Mouse (Mus musculus) mature B cell (primary cell): ENCODE data around the gene Ubap2l.

Experiments
- in situ Hi-C: fragments of 300-500 bp; cut with MboI; formaldehyde crosslinking; loops from 2 replicates; pipeline ENCODE4 v1.14.3; 2019

Gene Ubap2l

DNA sequence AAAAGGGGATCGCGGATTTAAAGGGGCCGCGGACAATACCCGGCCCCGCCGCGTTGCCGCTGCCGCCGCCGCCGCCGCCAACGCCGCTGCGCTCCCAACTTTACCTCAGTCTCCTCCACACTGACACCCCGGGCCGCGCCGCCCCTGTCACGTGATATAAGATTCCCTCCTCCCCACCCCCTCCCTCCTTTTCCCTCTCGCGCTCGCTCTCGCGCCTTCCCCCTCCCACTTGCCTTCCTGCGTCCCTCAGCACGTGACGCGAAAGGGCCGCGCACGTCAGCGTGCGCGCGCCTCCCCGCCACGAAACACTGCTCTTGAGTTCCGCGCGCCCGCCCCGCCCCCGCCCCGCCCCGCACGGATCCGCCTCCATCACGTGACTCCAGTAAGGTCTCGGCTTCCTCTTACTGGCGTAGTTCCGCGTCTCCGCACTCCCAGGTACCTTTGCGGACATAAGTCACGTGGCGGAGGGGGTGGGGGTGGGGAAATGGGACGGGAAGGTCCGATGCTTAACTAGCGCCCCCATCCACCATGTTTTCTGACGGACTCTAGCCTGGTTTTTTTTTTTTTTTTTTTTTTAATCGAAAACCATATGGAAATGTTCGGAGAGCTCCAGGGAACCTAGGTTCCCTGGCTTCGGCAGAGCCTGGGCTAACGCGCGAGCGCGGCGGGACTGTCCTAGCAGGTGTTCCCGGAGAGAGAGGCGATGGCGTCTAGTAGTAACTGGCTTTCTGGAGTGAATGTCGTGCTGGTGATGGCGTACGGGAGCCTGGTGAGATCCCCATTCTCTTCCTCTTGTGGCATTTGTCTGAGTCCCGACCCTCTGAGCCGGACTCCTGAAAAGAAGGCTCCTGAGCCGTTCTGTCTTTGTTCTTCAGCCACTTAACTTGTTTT is at the start of gene Ubap2l:
Ubap2l (minus strand) TSS at position 278 of the 891 bp plus-strand sequence.
- in situ Hi-C loops: no loop called here

DNA sequence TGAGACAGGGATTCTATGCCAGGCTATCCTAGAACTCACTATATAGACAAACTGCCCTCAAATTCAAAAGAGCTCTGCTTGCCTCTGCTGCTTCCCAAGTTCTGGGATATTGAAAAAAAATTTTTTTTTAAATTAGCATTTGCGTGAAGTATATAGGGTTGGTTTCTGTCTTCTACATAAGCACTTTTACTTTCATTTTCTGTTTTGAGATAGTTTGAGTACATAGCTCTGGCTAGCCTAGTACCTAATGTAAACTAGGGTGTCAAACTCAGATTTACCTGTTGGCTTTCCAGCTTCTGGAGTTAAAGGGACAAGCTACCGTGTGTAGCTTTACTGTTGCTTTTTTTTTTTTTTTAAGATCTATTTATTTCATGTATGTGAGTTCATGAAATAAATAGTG is 49.2 kb upstream of the Ubap2l start:
- in situ Hi-C loops: no loop called here

DNA sequence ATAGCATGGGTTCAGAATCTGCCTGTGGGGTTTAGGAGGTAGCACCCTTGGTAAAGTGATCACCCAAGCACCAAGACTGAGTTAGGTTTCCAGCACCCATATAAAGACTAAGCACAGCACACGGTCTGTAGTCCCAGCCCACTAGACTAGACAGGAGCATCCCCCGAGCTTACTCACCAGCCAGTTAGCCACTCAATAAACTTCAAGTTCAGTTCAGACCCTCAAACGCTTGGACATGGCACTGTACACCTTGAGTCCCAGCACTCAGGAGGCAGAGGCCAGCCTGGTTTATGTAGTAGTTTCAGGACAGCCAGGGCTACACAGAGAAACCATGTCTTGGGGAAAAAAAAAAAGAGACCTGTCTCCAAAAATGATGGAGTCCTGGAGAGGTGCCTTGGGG is 48.6 kb upstream of the Ubap2l start:
- in situ Hi-C loops: no loop called here

DNA sequence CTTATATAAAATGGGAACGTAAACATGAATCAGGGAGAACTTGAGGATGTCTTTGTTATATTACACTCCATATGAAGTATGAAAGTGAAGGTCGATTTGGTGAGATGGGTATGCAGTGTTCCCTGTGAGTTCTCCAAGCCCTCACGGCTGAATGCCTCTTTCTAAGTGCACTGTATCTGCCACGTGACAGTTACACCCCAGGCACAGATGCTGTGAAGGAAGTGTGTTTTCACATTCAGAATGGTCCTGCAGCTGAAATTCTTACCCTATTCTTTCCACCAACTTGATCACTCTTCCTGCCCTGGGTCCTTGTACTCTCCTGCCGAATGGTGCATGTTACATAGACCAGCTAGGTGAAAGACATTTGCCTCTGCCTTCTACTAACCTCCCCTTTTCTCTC is 45.5 kb upstream of the Ubap2l start:
- in situ Hi-C loops: no loop called here

DNA sequence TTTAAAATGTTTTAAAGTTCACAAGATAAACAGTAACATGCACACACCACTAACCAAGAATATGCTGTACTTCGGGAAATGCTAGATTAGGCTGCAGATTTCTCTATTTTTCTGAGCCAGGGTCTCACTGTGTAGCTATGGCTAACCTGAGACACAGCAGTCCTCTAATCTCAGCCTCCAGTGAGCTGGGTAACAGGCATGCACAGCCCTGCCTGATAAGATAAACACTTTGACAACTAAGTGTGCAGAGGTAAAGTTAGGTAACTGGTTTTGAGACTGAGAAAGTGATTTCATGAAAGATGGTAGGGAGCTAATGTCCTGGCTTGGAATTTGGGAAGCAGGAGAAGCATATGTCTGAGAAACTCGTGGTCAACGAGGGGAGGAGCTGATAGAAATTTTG is 42.0 kb upstream of the Ubap2l start:
- in situ Hi-C loops: no loop called here

DNA sequence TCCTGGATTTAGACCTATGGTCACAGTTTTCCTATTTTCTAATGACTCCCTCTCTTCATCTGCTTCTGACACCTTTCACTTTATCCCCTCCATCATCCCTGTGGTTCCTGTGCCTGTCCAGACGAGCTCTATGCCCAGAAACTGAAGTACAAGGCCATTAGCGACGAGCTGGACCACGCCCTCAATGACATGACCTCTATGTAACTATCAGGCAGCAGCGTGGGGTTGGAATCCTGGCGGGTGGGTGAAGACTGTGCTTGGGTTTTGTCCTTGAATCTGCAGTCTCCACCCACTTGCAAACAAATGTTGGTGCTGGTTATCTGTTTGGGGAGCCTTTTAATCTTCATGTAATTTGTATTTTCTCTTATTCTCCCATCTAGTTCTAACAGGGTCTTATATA is 38.5 kb upstream of the Ubap2l start:
- in situ Hi-C loops: no loop called here

DNA sequence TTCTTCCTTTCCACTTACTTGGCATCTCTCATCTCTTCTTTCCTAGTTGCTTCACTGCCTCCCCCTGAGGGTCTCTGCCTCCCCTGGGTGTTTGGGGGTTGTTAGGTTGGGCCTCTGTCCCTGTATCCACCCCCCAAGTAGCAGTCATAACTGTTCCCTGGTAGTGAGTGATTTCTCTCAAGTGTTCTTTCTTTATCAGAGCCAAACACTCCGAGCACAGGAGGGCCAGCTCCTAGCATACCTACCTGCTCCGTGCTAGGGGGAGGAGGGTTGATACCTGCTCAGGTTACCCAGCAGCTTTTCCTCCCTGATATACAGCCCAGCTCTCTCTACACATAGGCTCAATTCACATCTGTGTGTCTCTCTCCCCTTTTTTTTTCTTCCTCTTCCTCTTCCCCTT is 36.2 kb upstream of the Ubap2l start:
- in situ Hi-C loops: no loop called here

DNA sequence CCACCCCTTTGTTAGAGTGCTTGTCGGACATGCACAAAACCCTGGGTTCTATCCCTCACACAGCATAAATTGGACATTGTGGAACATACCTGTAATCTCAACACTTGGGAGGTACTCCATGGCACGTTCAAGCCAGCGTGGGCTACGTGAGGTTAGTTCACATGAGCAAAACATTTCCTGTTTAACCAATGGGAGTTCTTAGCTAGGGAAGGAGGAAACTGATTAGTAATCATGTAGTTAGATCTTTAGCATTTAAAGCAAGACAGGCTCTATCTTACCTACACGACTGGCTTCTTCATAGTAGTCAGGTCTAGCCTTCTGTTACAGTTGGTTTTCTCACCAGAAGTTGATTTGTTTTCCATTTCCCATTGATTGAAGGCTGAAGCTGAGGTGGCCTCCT is 33.6 kb upstream of the Ubap2l start:
- in situ Hi-C loops: no loop called here

DNA sequence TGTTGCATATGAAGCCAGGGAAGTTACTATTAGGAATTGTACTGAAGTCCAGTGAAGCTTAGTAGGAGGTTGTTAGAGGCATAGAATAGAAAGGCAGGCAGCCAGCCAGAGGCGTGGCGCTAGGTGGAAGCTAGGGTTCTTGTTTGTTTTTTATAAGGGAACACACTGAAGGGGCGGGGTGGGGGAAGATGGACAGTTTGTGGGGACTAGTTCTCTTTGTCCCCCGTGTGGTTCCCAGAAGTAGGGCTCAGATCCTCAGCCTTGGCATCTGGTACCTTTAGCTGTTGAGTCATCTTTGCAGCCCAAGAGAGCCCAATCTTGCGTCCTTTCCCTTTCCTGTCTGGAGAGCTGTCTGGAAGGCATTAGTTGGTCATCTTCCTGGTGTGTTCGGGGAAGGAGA is 32.9 kb upstream of the Ubap2l start:
- in situ Hi-C loops: no loop called here

DNA sequence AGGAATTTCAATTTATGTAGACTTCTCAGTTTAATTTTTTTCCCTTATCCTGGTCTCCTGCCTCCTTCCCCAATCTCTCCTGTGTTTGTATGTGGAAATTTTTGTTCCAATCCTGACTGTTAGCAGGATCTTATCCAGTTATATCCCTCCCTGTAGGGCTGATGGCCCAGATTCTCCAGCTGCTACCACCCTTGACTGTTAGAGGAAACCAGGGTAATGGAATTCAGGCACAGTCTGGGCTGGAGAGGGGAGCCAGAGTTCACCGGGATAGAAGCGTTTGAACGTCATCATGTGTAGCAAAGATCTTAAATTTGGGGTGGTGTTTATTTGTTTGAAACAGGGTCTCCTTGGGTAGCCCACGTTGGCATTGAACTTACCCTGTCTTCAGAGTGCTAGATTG is 32.4 kb upstream of the Ubap2l start:
- in situ Hi-C loops: no loop called here

DNA sequence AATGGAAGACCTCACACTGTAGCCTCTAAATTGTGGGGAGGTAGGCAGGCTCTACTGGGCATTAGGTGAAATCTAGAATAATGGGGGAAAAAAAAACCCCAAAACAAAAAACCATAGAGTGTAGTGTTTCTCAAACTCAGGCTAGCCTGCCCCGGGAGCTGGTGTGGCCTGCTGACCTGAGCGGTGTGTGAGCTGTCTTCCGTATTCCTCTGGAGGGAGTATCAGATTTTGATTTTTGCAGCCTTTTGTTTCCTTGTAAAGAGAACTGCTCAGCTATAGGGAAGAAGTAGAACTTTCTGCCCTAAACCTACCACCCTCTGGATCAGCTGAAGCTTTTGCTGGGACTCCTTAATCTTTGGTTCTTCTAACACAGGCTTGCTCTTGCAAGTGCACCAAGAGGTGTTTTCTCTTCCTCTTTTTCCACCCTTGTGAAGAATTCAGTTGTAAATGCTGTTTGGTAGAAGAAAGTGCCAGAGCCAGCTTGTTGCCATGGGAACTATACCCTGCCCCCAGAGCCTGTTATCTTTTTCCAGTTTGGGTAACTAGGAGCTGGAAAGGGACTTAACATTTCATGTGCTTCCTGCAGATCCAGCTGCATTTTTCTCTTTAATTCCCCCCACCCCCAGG is 31.4 kb upstream of the Ubap2l start:
- in situ Hi-C loops: no loop called here

DNA sequence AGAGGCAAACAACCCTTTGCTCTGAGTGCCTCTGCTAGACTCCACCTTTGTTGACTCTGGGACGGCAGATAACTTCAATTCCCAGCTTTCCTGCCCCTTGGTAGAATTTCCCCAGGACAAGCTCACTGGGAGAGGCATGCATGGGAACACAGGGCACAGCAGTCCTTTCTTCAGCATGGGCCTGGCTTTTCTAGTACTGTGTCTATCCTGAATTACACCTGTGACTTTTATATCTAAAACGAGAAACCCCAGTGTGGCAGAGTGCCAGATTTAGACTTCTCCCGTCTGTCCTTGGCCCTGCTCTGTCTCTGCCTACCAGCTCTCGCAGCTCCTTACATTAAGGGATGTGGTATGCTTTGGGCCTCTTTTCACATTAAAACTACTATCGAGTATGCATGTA is 30.6 kb upstream of the Ubap2l start:
- in situ Hi-C loops: no loop called here

DNA sequence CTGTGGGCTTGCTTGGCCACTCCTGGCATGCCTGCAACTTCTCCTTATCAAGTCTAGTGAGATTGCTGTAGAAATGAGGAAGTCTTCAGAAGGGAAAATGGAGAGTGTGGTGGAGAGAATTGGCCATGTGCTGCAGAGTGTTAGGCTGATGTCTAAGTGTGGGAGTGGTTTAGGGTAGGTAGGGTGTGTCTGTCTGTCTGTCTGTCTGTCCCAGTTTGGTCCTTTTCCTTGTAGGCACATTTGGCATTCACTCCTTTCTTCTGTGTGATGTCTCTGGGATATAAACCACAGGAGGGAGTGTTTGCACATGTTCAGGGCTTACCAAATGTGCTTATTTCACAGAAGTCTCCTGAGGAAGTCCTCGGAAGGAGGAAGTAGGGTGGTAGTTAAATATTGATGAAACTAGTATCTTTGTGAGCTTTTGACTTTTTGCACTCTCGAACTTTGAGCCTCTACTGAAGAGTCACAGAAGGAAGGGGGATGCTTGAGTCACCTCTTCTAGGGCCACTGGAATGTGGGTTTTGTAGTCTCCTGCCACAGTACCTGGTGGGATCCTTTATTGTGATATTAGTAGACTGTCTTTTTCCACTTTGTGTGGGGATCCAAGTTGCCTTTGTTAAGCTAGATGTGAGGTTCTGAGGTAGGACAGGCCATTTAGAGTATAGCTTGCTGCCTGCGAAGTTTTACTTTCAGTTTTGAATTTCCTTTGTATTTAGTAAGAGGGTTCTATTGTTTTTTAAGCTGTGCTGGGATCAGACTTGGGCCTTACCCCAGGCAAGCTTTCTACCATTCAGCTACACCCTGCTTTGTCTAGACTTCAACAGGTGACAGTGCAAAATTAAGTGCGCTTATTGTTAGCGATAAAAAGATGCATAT is 29.2 kb upstream of the Ubap2l start:
- in situ Hi-C loops: no loop called here

DNA sequence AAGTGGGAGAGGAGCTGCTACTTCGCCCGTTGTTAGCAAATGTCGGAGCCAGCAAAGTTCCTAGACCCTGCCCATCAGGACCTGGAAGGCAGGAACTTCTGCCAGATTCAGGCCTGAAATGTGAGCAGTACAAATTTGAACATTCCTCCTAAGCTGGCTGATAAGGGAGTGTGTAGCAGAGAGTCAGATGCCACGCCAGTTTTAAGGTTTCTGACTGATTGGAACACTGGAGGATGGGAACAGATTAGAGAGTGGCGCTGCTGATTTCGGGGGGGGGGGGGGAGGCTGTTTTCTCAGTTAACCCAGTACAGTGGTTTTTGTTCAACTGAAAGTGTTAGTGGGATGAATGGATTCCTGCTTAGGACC is 28.1 kb upstream of the Ubap2l start:
- in situ Hi-C loops: no loop called here

DNA sequence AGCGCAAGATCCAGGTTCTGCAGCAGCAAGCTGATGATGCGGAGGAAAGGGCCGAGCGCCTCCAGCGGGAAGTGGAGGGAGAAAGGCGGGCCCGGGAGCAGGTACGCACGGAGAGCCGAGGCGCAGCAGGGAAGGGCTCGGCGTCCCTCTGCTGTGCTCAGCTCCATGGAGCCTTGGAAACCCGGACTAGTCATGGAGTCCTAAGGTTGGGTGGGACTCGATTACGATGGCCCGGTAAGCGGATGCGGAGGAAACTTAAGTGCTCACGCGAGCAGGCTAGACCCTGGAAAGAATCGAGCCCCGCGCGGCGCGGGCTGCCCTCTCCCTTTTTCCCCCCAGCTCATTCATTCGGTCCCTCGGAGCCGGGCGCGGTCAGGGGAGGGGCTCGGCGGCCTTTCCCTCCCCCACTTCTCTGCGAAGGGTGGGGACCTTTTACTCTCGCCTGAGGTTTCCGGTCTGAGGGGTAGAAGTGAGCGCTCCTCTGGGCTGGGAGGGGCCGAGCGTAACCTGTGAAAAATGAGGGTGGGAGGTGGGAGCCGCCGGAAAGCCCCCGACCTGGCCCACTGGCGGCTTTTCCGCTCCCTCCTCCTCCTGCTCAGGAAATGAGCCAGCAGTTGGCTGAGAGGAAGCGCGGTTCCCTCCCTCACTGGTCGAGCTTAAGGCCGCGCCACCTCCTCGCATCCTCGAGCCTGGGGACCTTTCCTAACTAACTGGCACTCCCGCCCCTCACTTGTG is 27.5 kb upstream of the Ubap2l start:
- in situ Hi-C loops: loop anchor here (10.0 kb wide), 1 partner anchor 125 kb away; no protein-coding TSS in a partner anchor

DNA sequence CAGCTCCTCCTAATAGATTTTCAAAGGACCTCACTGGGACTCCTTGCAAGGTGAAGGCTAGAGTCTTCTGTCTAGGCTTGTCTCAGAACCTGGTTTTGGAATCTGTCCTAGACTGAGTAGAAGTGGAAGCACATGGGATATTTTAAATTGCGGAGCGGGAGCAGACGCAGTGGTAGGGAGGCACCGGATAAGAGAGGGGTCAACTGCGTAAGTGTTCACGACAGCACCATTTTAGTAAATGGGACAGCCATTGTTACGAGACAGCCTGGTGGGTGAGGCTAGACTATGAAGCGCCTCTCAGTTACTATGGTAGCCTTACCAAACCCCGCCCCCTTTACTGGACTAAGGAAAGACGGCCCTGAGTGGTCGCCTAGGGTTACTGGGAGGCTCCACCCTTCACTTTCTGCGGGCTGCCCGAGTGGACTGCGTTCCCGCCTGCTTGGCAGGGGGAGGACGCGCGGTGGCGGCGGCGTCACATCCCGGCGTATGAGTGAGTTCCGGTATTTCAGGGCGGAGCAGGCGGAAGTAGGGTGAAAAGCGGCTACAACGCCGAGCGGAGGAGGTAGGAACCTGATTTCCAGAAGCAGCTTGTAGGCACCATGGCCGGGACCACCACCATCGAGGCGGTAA is 26.8 kb upstream of the Ubap2l start:
- in situ Hi-C loops: loop anchor here (10.0 kb wide), 1 partner anchor 124 kb away; no protein-coding TSS in a partner anchor

DNA sequence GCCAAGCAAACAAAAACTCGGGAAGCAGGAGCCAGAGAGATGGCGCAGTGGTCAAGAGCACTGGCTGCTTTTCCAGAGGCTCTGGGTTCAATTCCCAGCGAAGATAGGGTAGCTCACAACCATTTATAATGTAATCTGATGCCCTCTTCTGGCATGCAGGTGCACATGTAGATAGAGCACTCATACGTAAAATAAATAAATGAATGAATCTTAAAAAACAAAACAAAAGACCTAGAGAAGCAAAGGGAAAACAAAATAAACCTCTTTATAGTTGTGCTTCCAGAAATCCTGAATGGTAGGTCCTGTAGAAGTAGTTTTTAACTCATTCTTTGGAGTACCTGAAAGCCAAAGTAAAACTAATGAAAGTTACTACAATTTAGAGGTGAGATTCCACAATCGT is 25.8 kb upstream of the Ubap2l start:
- in situ Hi-C loops: loop anchor here (10.0 kb wide), 1 partner anchor 123 kb away; no protein-coding TSS in a partner anchor

DNA sequence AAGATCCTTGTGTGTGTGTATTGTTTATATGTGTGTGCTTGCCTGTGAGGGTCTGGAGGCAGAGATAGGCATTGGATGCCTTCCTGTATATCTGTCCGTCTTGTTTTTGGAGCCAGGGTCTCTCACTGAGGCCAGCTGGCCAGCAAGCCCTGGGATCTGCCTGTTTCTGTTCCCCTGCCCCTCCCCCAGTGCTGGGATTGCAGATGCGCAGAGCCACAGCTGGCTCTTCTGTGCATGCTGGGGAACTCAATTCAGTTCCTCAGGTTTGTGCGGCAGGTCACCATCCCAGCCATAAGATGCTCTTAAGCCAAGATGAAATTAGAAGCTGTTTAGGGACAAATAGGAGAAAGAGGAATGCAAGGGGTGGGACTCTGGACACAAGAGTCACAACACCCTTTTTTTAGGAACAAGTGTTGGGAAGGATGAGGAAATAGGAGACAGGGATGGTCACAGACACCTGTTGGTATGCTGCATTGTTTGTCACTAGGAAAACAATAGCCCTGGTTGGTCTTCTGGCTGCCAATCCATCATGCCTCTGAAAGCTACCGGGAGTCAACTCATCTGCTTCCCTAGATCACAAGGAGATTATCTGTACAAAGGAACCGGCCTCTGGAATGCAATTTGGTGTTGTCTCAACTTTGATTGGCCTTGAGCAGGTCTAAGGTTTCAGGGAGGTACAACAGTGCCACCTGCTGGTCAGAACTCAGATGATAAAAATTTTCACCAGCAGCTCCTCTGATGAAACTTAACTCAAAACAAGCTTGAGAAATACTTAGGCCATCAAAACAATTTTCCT is 24.7 kb upstream of the Ubap2l start:
- in situ Hi-C loops: loop anchor here (10.0 kb wide), 1 partner anchor 122 kb away; no protein-coding TSS in a partner anchor

DNA sequence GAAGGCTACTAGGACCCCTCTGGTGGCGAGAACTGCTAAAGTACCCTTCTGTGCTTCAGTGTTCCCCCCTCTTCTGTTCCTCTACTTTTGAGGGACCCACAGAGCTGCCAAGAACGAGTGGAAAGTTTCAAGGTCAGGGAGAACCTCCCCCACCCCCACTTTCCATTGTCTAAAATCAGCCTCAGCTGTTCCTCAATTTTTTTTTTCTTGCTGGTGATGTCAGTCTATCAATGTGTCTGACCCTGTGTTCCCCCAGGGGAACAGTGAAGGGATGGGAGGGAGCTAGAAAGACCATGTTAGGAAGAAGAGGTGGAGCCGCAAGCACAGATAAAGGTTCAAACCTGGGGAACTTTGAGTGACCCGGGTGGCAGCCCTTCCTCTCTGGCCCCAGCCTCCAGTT is 19.9 kb upstream of the Ubap2l start, which contains the start of gene Tpm3:
Tpm3 (plus strand) TSS at position 356 of the 400 bp plus-strand sequence.
- in situ Hi-C loops: loop anchor here (10.0 kb wide), 1 partner anchor 117 kb away; no protein-coding TSS in a partner anchor

DNA sequence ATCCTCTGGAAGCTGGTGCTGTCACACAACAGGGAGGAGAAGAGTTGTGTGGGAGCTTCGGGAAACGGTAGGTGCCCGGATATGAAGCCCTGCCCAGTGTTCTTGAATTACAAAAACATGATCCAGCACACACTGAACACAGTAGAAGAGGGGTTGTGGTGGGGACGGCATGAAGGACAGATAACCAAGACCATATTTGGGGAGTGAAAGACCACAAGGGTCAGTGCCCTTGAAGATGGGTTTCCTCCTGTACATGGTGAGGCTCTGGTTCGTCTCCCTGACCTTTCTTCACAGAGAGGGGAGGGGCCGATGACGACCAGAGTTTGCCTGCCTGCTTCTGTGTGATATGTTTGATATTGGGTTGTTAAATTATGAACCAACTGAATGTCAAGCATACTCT is 17.3 kb upstream of the Ubap2l start:
- in situ Hi-C loops: loop anchor here (10.0 kb wide), 1 partner anchor 115 kb away; no protein-coding TSS in a partner anchor
